In the genomic region with DNA sequence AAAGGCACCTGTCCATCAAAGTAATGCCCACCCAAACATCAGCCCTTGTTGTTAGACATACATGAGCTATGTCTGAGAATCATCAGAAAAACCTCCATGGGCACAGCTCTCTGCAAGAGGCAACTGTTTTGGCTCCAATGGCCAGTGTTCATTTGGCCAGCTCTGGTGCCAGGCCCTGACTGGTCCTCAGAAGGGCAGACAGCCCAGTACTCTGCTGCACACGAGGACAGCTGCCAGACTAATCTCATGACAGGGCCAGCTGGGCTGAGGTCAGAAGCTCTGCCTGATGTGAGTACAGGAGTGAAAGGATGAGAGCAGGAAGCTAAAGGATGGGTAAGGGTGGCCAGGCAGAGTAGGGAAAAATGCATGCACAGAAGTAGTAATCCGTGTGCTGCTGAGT, we compare ENCODE assay signal across 8 mouse cellular contexts. TPM values are rescaled to one million over a fixed set of nuclear protein-coding genes. Genes with fewer than 3 reads are reported as not detected.
DNase-seq lines count a peak whose midpoint lies in the region; ATAC-seq and TF ChIP-seq lines count a peak whose summit lies in the region.
"Had no signal": no experiment of that assay in that cellular context is flagged by ENCODE, and none has a peak within 500 bp of the region (broad histone marks: within the 10 kb centered on the region; RNA-seq: fewer than 3 reads in every experiment).

No protein-coding gene starts in this region.

- H3K4me3 ChIP-seq in left cerebral cortex, adult 2 months: no peak overlapping the region
- no peak overlapping the region for H3K4me3 ChIP-seq in hindbrain, embryonic 12.5 days

- no peaks in the 10 kb centered on the region for H3K27me3 ChIP-seq in hindbrain, embryonic 12.5 days

- H3K9ac ChIP-seq in hindbrain, embryonic 12.5 days: no peak overlapping the region

- no peak for ATAC-seq in hindbrain, embryonic 12.5 days (ENCODE audit: low FRiP score)

- no peak for TF ChIP-seq CTCF in left cerebral cortex, adult 2 months (IDR thresholded peaks at IDR 0.05)

- no peaks in the 10 kb centered on the region for H3K9me3 ChIP-seq in hindbrain, embryonic 12.5 days (replicated peaks)

- DNase-seq in left cerebral cortex, adult 18-20 months (ENCODE audit: low spot score in 2 of 2): peak; percentile 34 to 43
- no peak for DNase-seq in left cerebral cortex, postnatal 10 days (ENCODE audit: extremely low spot score in 1 of 2, low spot score in 2 of 2)
- peak; percentile 90 to 91 for DNase-seq in cerebellum, postnatal 10 days
- peak; percentile 64 for DNase-seq in gastrocnemius, postnatal 10 days
- peak in 1 of 2 experiments; percentile 41 for DNase-seq in left cerebral cortex, adult 2 months (ENCODE audit: extremely low spot score in 1 of 2, low spot score in 2 of 2)
- DNase-seq in natural killer cell, adult 2 months (ENCODE audit: low spot score in 2 of 2): no peak

- no peak overlapping the region for H3K4me2 ChIP-seq in hindbrain, embryonic 12.5 days (replicated peaks)

- WGBS in hindbrain, embryonic 12.5 days: 82% methylated on average over 2 of the region's 2 CpGs

- peaks cover 4% of the 10 kb centered on the region; the same call in 1 of the 2 replicates for H3K4me1 ChIP-seq in hindbrain, embryonic 12.5 days

- H3K36me3 ChIP-seq in hindbrain, embryonic 12.5 days: peaks cover 44% of the 10 kb centered on the region

- peak overlapping the region; percentile 76 for H3K27ac ChIP-seq in left cerebral cortex, adult 2 months
- H3K27ac ChIP-seq in hindbrain, embryonic 12.5 days: no peak overlapping the region

- intact Hi-C loops in left cerebral cortex, postnatal 10 days (cut with DNase I): no loop called here
- intact Hi-C loops in left cerebral cortex, adult 2 months (cut with DNase I): no loop called here

RNA-seq across cellular contexts. Expression of gene Rab40c, which starts 5.8 kb away (rescaled TPM):
- total RNA-seq in left cerebral cortex, adult 18-20 months (2021): 10 to 100 TPM; 41.2 TPM
- total RNA-seq in left cerebral cortex, postnatal 10 days (2021): 10 to 100 TPM; 46.2 to 53.4 TPM
- 10 to 100 TPM in 1 of 2 experiments, 1 to 10 TPM in 1; 9.3 to 12.6 TPM for total RNA-seq in gastrocnemius, postnatal 10 days (2021)
- total RNA-seq in left cerebral cortex, adult 2 months (2021): 10 to 100 TPM; 46.4 to 47.2 TPM
- 42.1 and 43.6 TPM in 2 replicates for polyA plus RNA-seq in hindbrain, embryonic 12.5 days (2016; fragmentation: Nextera tagmentation; extraction: Ambion mirVana)

RNA-seq across cellular contexts. Expression of gene Pigq, which starts 19.4 kb away (rescaled TPM):
- total RNA-seq in left cerebral cortex, adult 18-20 months (2021): 100 to 1,000 TPM; 103 to 113 TPM
- total RNA-seq in left cerebral cortex, postnatal 10 days (2021): 100 to 1,000 TPM; 123 to 126 TPM
- total RNA-seq in gastrocnemius, postnatal 10 days (2021): 10 to 100 TPM; 38.4 to 39.1 TPM
- total RNA-seq in left cerebral cortex, adult 2 months (2021): 100 to 1,000 TPM in 1 of 2 experiments, 10 to 100 TPM in 1; 96.5 to 118 TPM
- 53.6 and 57.5 TPM in 2 replicates for polyA plus RNA-seq in hindbrain, embryonic 12.5 days (2016; fragmentation: Nextera tagmentation; extraction: Ambion mirVana)

RNA-seq across cellular contexts. Expression of gene Nhlrc4, which starts 19.4 kb away (rescaled TPM):
- total RNA-seq in left cerebral cortex, adult 18-20 months (2021): under 1 TPM; 0.54 to 0.98 TPM
- total RNA-seq in left cerebral cortex, postnatal 10 days (2021): not detected
- total RNA-seq in gastrocnemius, postnatal 10 days (2021): not detected
- total RNA-seq in left cerebral cortex, adult 2 months (2021): under 1 TPM; 0.20 to 0.87 TPM
- 0.27 TPM in 1 of 2 replicates, not detected in the other for polyA plus RNA-seq in hindbrain, embryonic 12.5 days (2016; fragmentation: Nextera tagmentation; extraction: Ambion mirVana)
- polyA plus RNA-seq: heart, postnatal 0 days had no signal

RNA-seq across cellular contexts. Expression of gene A930017K11Rik, which starts 27.0 kb away (rescaled TPM):
- total RNA-seq in left cerebral cortex, adult 18-20 months (2021): under 1 TPM; 0.37 to 0.65 TPM
- total RNA-seq in left cerebral cortex, postnatal 10 days (2021): not detected
- not detected for total RNA-seq in gastrocnemius, postnatal 10 days (2021)
- under 1 TPM; 0.26 to 0.27 TPM for total RNA-seq in left cerebral cortex, adult 2 months (2021)
- 0.17 and 0.18 TPM in 2 replicates for polyA plus RNA-seq in hindbrain, embryonic 12.5 days (2016; fragmentation: Nextera tagmentation; extraction: Ambion mirVana)
- polyA plus RNA-seq: heart, postnatal 0 days had no signal

RNA-seq across cellular contexts. Expression of gene Wfikkn1, which starts 44.7 kb away (rescaled TPM):
- total RNA-seq in left cerebral cortex, adult 18-20 months (2021): 1 to 10 TPM; 1.4 to 1.7 TPM
- 1 to 10 TPM in 1 of 2 experiments, under 1 TPM in 1; 0.63 to 1.4 TPM for total RNA-seq in left cerebral cortex, postnatal 10 days (2021)
- total RNA-seq in gastrocnemius, postnatal 10 days (2021): 1 to 10 TPM in 1 of 2 experiments, under 1 TPM in 1; 0.78 to 1.1 TPM
- total RNA-seq in left cerebral cortex, adult 2 months (2021): 1 to 10 TPM; 1.7 TPM
- 0.29 and 0.90 TPM in 2 replicates for polyA plus RNA-seq in hindbrain, embryonic 12.5 days (2016; fragmentation: Nextera tagmentation; extraction: Ambion mirVana)

Comparison
In these comparisons a context has a peak if more than half of its experiments do, and no peak if none do; other contexts are left out.
1. DNase-seq: peak in left cerebral cortex, adult 18-20 months (2 of 2), cerebellum, postnatal 10 days (2 of 2) and gastrocnemius, postnatal 10 days (single experiment); none in left cerebral cortex, postnatal 10 days (0 of 2) and natural killer cell, adult 2 months (0 of 2).